Mouse (Mus musculus): ENCODE measurements around the gene Baz1b.

DNA sequence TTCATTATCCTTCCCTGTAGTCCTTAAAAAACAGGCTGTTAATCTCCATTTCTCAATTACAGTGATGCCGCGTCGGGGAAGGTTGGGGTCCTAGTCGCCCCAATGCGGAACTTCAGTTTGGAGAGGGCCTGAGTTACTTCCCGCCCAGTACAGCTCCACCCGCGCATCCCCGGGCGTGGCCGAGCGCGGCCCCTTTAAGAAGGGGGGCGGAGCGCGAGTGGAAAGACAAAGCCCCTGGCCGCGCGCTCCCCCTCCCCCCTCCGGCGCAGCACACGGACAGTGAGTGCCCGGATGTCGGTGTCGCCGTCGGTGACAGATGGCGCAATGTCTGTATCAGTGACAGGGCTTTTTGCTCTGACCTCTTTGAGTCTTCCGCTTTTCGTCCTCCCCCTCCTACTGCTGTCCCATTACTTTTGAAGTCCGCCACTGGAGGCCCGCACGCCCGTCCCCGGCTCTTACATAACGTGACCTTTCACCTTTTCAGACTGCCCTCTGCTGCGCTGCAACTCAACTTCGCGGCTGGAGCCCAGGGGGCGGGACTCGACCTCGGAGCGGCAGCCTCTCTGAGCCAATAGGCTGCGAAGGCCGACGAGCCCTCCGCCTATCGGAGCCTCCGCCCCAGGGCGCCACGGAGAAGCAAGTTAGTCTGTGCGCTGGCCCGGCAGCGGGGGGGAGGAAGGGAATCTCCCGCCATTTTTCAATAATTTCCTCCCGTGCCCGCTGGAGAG, at the start of gene Baz1b:
- TF ChIP-seq CTCF (IDR thresholded peaks at IDR 0.05; ENCODE audit: low read depth, low read length) (no peak), TAL1 (conservative IDR thresholded peaks at IDR 0.05; ENCODE audit: low read depth, low read length) (no peak), GATA2 (IDR thresholded peaks at IDR 0.05; ENCODE audit: borderline replicate concordance, low read depth, low read length) (no peak), GATA1 (IDR thresholded peaks at IDR 0.05; ENCODE audit: borderline replicate concordance, low read length) (no peak)
